Mouse (Mus musculus) embryo, embryonic 11.5 days (tissue): ENCODE results near the gene Nrg3.

ENCODE experiments used
- DNase-seq: peaks from one replicate; pipeline ENCODE4 v3.0.0-alpha.2; 2012; ENCODE audit warnings: low read depth, low spot score

Nrg3 gene

DNA sequence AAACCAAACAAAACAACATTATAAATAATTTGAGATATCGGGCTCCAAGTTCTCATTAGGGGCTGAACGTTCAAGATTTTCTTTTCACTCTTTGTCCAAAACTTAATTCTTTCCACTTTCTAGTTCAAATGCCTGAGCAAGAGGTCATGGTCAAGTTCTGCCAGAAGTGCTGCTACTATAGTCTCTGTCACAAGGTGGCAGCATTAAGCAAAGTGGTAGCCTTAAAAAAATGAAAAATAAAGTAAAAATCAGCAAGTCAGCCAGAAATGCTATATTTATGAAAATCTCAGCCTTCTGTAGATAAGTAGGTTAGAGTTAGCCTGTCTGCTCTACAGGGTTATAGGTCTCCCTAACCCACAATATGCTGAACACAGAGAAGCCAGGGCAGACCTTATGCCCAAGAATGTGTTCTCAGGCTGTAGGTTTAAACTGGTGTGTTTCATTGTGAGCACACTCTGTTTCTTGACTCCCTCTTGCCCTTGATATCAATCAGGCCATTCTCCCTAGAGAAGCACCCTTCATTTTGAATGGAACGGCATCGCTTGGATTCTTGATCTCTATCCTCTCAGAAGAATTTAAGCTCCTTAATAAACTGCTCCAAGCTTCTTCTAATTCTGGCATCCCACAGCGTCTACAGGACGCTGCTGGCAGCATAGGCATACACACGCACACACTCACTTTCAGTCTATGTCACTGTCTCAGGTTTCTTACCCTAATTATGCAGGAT is 480.9 kb downstream of the Nrg3 start:
- DNase-seq: peak; percentile 2

DNA sequence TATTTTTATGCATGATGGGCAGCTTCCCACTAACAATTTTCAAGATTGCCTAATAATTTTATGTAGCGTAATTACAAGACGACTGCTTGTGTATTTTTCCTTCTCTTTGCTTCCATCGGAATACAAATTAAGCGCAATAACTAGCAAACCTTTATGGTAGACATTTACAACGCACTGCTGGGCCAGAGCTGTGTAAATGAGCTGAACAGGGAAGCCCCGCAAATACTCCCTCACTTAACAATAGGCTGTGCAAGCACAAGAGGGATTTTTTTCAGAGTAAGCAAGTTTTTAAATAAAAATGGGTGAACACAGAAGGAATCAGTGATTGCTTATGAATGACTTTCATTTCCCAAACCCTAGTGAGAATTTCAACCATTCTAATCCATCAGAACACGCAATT is 513.5 kb downstream of the Nrg3 start:
- no peak for DNase-seq

DNA sequence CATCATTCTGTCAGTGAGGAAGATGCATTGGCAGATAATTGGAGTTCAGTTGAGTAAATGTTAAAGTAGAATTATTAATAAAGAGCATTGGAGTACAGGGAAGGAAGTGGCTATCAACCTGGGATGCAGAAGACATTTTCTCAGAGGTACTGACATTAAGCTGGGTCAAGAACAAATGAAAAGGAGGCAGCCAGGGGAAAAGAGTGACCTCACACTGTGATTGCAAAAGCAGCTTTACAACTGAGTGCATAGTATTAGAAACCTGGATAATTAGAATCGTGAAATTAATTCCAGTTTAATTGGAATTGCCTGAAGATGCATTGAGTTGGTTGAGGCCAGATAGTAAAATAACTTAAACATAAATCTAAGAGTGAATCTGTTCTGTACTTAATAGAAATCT is 535.4 kb downstream of the Nrg3 start:
- DNase-seq: no peak

GRCm38 (mm10) chr14:38936483-38937054 is 536.3 kb downstream of the Nrg3 start:
- DNase-seq: no peak

DNA sequence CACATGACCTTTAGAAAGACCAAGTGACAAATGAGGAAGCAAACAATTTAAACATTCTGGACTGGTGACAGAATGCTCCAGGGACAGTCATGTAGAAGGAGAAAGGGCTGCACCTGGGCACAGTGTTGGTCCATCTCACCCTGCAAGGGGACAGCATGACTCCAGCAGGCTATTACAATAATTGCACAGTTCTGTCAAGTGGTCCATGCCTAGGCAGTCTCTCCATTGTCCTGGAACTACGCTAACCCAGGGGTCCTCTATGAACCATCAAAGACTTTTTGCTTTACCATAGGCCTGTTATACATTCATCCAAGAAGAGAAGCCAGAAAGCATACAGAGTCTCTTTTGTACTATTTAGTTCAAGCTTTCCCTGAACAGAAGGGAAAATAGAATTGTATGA is 549.2 kb downstream of the Nrg3 start:
- no peak for DNase-seq

DNA sequence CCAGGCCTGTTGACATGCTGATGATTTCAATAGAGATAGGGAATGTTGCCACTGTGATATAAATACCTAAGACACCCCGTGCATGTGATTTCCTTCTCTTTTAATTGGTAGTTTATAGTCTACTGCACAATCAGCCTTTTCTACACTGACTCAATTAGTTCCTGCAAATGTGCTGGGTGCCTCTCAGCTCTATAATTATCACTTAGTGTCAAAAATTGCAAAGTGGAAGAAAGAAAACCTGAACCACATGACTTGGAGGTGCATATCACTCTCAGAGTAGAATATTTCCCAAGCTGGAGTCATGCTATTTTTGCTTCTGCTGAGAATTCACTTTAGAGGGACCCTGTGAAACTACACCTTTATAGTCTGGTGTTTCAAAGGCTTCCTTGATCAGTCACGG is 552.1 kb downstream of the Nrg3 start:
- no peak for DNase-seq

- no peak for DNase-seq
Observed at GRCm38 (mm10) chr14:38870591-38870990, 602.3 kb downstream of the Nrg3 start.

- no peak for DNase-seq
Observed at GRCm38 (mm10) chr14:38847566-38847965, 625.3 kb downstream of the Nrg3 start.

GRCm38 (mm10) chr14:38847091-38847490 is 625.8 kb downstream of the Nrg3 start:
- no peak for DNase-seq

DNA sequence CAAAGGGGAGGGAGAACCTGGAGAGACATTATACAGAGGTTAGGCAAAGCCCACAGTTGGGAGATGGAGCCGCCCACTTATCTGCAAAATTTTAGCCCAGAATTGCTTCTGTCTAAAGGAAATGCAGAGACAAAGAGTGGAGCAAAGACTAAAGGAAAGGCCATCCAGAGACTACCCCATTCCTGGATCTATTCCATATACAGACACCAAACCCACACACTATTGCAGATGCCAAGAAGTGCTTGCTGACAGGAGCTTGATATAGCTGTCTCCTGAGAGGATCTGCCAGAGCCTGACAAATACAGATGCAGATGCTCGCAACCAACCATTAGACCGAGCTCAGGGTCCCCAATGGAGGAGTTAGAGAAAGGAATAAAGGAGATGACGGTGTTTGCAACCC is 637.9 kb downstream of the Nrg3 start:
- DNase-seq: no peak

DNA sequence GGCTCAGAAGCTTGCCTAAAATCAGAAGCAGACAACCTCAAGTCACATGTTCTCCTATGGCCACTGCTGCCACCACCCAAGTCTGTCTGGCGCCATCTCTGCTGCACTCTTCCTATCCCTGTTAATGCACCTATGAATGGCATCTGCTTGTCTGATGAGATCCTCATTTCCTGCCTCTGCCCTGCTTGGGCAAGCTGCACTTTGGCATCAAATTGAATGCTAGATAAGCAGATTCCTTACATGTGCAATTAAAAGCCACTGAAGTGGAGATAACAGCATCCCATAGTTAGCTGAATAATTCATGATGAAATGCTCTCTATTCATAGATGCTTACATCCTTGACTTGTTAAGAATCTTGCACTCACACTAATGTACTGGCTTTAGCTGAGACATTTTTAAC is 648.0 kb downstream of the Nrg3 start:
- DNase-seq: no peak

- no peak for DNase-seq
Observed at GRCm38 (mm10) chr14:38797027-38797426, 675.9 kb downstream of the Nrg3 start.

GRCm38 (mm10) chr14:38775291-38776116 is 697.4 kb downstream of the Nrg3 start:
- no peak for DNase-seq

DNA sequence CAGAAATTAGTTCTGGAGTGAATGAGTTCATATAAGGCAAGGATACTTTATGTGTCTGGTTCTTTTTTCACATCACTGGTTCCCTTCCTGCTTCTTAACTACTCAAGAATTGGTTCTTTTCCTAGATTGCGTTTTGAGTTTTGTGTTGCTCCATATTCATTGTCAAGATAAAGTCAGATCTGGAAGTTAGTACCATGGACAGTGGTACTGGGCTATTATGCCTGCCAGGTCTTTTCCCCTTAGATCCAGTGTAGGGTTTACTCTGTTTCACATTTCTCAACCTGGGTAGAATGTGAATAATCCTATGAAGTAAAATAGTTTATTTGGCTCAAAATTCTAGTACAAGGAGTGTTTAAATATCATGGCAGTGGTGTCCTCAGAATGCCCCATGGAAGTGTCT is 698.1 kb downstream of the Nrg3 start:
- no peak for DNase-seq

DNA sequence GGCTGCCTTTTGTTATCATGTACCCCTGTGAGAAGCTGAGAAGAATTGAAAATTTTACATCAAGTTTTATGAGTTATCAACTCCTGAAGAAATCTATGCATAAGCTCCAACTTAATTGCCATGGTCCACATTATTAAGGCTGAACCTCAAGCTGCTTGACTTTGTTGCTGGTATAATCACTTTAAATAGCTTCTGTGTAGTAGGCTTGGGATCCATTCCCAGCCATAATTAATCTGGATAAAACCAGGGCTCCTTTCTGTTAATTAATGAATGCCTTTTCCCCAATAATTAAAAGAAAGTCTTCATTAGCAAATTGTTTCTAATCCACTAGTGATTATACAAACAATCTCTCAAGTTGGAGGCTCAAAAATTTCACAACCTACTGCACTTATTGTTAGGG is 742.4 kb downstream of the Nrg3 start:
- DNase-seq: no peak

- no peak for DNase-seq
Observed at GRCm38 (mm10) chr14:38703894-38704293, 769.0 kb downstream of the Nrg3 start.

- DNase-seq: no peak
Observed at GRCm38 (mm10) chr14:38702596-38703393, 770.1 kb downstream of the Nrg3 start.

DNA sequence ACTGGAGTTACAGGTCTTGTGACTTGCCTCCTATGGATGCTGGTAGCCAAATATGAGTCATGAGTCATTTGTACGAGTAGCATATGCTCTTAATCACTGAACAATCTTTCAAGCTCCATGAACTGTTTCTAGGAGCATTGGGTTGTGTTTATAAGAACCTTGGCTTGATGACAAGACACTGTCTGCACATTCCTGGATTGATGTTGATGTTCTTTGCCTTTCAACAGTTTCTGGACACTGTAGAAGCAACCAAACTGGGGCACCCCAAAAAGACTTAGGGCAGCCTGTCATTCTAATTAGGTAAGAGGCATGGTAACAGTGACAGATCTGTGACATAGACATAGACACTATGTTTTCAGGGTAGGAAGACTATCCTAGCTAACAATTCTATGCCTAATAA is 771.5 kb downstream of the Nrg3 start:
- DNase-seq: no peak

DNA sequence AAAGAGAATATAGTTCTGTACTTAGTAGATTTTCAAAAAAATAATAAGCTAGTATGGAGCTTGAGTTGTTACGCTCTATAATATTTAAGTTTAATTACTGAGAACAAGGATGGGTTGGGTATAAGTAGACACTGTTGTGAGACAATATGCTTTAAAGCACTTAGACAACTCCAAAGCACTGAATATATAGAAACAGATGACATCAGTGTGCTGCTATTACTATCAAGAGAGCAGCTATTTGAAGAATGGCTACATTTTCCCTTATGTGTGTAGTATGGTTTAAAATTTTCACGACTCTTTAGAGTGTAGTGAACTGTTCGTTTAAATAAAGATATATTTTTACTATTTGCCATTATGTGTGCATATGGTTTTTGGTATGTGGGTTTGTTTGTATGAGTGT is 771.9 kb downstream of the Nrg3 start:
- no peak for DNase-seq

- DNase-seq: no peak
Observed at GRCm38 (mm10) chr14:38659973-38660372, 812.9 kb downstream of the Nrg3 start.

DNA sequence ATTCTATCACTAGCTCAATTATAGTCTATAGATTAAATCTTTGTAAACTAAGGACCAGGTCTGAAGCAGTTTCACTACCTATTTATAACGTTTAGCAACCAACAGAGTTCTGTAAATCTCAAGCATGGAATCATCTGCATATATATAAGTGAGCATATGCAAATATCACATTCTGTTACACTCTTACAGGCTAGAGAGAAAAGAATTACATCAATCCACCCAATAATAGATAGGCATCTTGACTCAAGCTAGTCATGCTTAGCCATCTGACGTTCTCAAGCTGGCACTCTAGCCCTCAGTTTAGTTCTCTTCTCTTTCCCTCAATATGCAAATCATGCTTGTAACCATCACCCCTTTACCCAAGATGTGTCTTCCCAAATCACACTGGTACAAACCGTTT is 835.8 kb downstream of the Nrg3 start:
- no peak for DNase-seq

DNA sequence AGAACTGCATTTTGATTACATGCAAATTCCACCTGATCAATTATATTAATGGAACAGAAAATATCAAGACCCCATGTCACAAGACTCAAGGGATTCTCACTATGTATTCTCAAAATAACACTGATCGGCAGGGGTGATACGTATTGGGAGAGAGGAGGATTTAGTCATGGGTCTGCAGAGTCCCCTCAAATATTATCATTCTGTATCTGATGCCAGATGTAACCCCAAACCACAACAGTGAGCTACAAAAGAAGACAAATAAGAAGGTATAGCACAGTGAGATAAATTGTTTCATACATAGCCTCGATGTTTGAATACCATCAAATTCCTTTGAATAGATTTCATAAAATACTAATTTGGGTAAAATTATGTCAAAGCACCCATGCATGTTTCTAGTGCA is 842.8 kb downstream of the Nrg3 start:
- DNase-seq: no peak
